In the genomic region with DNA sequence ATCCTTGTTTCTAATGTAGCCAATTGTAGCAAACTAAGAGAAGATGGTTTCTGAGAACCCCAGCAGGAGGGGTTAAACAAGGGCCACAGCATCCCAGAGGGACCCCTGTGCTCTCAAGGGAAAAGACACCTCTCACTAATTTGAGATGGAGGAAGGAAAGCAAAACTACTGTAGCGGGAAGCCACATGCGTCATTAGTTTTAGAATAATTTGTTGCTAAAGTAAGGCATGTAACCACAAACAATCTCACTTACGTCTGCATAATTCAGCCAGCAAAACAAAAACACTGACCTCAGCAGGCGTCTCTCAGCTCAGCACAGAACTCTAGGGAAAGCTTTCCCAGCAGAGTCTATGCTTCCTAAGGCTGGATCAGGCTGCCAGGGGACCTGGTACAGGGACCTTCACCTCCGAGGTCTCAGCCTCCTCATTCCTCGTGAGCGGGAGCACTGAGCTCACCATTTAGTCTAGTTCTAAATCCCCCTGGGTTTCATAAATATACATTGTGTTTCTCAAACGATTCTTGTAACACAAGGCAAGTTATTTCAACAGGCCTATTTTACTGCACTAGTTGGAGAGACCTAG, we compare ENCODE assay signal across 16 mouse cellular contexts. TPM values are rescaled to one million over a fixed set of nuclear protein-coding genes. Genes with fewer than 3 reads are reported as not detected.
DNase-seq lines count a peak whose midpoint lies in the region; ATAC-seq and TF ChIP-seq lines count a peak whose summit lies in the region.
"Had no signal": no experiment of that assay in that cellular context is flagged by ENCODE, and none has a peak within 500 bp of the region (broad histone marks: within the 10 kb centered on the region; RNA-seq: fewer than 3 reads in every experiment).

No protein-coding gene starts in this region.

- peak overlapping the region; percentile 60 for H3K27ac ChIP-seq in limb, embryonic 12.5 days
- no peak overlapping the region for H3K27ac ChIP-seq in limb, embryonic 10.5 days
- H3K27ac ChIP-seq in kidney, postnatal 0 days, result peak overlapping the region; percentile 54; the same call in 1 of the 2 replicates
- peak overlapping the region; percentile 5; the same call in 1 of the 2 replicates for H3K27ac ChIP-seq in small intestine, adult 2 months (ENCODE audit: insufficient read depth, low read depth, low read length)
- peak overlapping the region; percentile 35; the same call in 1 of the 2 replicates for H3K27ac ChIP-seq in stomach, postnatal 0 days (replicated peaks)
- H3K27ac ChIP-seq: forebrain, embryonic 15.5 days; liver, embryonic 14.5 days; midbrain, embryonic 12.5 days had no signal

- H3K9me3 ChIP-seq in limb, embryonic 12.5 days, result peaks cover 12% of the 10 kb centered on the region
- no peaks in the 10 kb centered on the region for H3K9me3 ChIP-seq in limb, embryonic 10.5 days (replicated peaks)
- H3K9me3 ChIP-seq in kidney, postnatal 0 days (replicated peaks; ENCODE audit: low read length), result no peaks in the 10 kb centered on the region
- no peaks in the 10 kb centered on the region for H3K9me3 ChIP-seq in stomach, postnatal 0 days (ENCODE audit: control insufficient read depth, low read length)
- H3K9me3 ChIP-seq: forebrain, embryonic 15.5 days; midbrain, embryonic 12.5 days had no signal

- DNase-seq in limb, embryonic 10.5 days (ENCODE audit: low spot score), result no peak
- no peak for DNase-seq in kidney, postnatal 0 days (ENCODE audit: low spot score)
- DNase-seq in stomach, postnatal 0 days (ENCODE audit: low spot score), result no peak
- no peak for DNase-seq in gastrocnemius, postnatal 4 days (ENCODE audit: low spot score in 2 of 2)
- no peak for DNase-seq in lung, postnatal 14 days
- no peak for DNase-seq in urinary bladder, postnatal 14 days (ENCODE audit: low spot score)
- DNase-seq: adrenal gland, postnatal 25 days; cerebellum, postnatal 25 days; heart, postnatal 4 days; thymus, postnatal 25 days had no signal

- ATAC-seq in limb, embryonic 12.5 days (ENCODE audit: insufficient number of reproducible peaks, insufficient read depth, low FRiP score, low TSS enrichment, low read depth), result no peak
- no peak for ATAC-seq in kidney, postnatal 0 days (replicated peaks; ENCODE audit: low FRiP score, low read depth)
- no peak for ATAC-seq in stomach, postnatal 0 days (ENCODE audit: low FRiP score, low TSS enrichment)
- ATAC-seq: forebrain, embryonic 15.5 days had no signal

- TF ChIP-seq POLR2A in small intestine, adult 2 months (IDR thresholded peaks at IDR 0.05; ENCODE audit: low read depth, low read length), result no peak

- H3K9ac ChIP-seq in limb, embryonic 12.5 days (replicated peaks), result no peak overlapping the region
- no peak overlapping the region for H3K9ac ChIP-seq in kidney, postnatal 0 days (ENCODE audit: low read depth, low read length)
- H3K9ac ChIP-seq in stomach, postnatal 0 days (ENCODE audit: low read length), result no peak overlapping the region
- H3K9ac ChIP-seq: forebrain, embryonic 15.5 days; heart, embryonic 12.5 days; liver, embryonic 14.5 days; midbrain, embryonic 12.5 days had no signal

- no peak overlapping the region for H3K4me2 ChIP-seq in limb, embryonic 12.5 days
- no peak overlapping the region for H3K4me2 ChIP-seq in kidney, postnatal 0 days (ENCODE audit: low read length)
- H3K4me2 ChIP-seq in stomach, postnatal 0 days (replicated peaks; ENCODE audit: low read depth), result no peak overlapping the region
- H3K4me2 ChIP-seq: forebrain, embryonic 15.5 days; heart, embryonic 12.5 days; midbrain, embryonic 12.5 days had no signal

- 0 out of 2 replicates have a peak, but pooled peaks cover under 1% of the 10 kb centered on the region for H3K36me3 ChIP-seq in limb, embryonic 12.5 days
- no peaks in the 10 kb centered on the region for H3K36me3 ChIP-seq in limb, embryonic 10.5 days
- H3K36me3 ChIP-seq in kidney, postnatal 0 days (ENCODE audit: insufficient read depth, low read length), result no peaks in the 10 kb centered on the region
- no peaks in the 10 kb centered on the region for H3K36me3 ChIP-seq in small intestine, adult 2 months (ENCODE audit: control insufficient read depth, insufficient read depth, low read length)
- H3K36me3 ChIP-seq in stomach, postnatal 0 days (ENCODE audit: control insufficient read depth, insufficient read depth, low read length), result no peaks in the 10 kb centered on the region
- H3K36me3 ChIP-seq: forebrain, embryonic 15.5 days; heart, embryonic 12.5 days; midbrain, embryonic 12.5 days had no signal

- H3K27me3 ChIP-seq in limb, embryonic 12.5 days, result no peaks in the 10 kb centered on the region
- H3K27me3 ChIP-seq in limb, embryonic 10.5 days (ENCODE audit: low read depth, poor library complexity, severe bottlenecking), result no peaks in the 10 kb centered on the region
- no peaks in the 10 kb centered on the region for H3K27me3 ChIP-seq in kidney, postnatal 0 days (ENCODE audit: insufficient read depth, low read length)
- no peaks in the 10 kb centered on the region for H3K27me3 ChIP-seq in small intestine, adult 2 months (ENCODE audit: control insufficient read depth, insufficient read depth, low read length)
- no peaks in the 10 kb centered on the region for H3K27me3 ChIP-seq in stomach, postnatal 0 days (ENCODE audit: control insufficient read depth, insufficient read depth, low read length)
- H3K27me3 ChIP-seq: forebrain, embryonic 15.5 days; heart, embryonic 12.5 days; midbrain, embryonic 12.5 days had no signal

- 60% methylated on average over 8 of the region's 8 CpGs for WGBS in limb, embryonic 12.5 days
- 77% methylated on average over 8 of the region's 8 CpGs for WGBS in limb, embryonic 10.5 days
- 33% methylated on average over 8 of the region's 8 CpGs for WGBS in kidney, postnatal 0 days
- WGBS in small intestine, adult 2 months, result 72% methylated on average over 8 of the region's 8 CpGs
- 48% methylated on average over 8 of the region's 8 CpGs for WGBS in stomach, postnatal 0 days

- no peak for TF ChIP-seq CTCF in kidney, postnatal 0 days (IDR thresholded peaks at IDR 0.05; ENCODE audit: low read depth)
- no peak for TF ChIP-seq CTCF in small intestine, adult 2 months (IDR thresholded peaks at IDR 0.05; ENCODE audit: extremely low read depth, insufficient read length, insufficient replicate concordance, low read depth, low read length)
- no peak for TF ChIP-seq CTCF in stomach, postnatal 0 days (IDR thresholded peaks at IDR 0.05; ENCODE audit: low read depth)

- H3K4me1 ChIP-seq in limb, embryonic 12.5 days (replicated peaks), result peaks cover 7% of the 10 kb centered on the region
- peaks cover 9% of the 10 kb centered on the region for H3K4me1 ChIP-seq in limb, embryonic 10.5 days
- H3K4me1 ChIP-seq in kidney, postnatal 0 days (replicated peaks; ENCODE audit: insufficient read depth, low read length), result 0 out of 2 replicates have a peak, but pooled peaks cover 6% of the 10 kb centered on the region
- no peaks in the 10 kb centered on the region for H3K4me1 ChIP-seq in small intestine, adult 2 months (ENCODE audit: control insufficient read depth, insufficient read depth, insufficient read length, low read length)
- no peaks in the 10 kb centered on the region for H3K4me1 ChIP-seq in stomach, postnatal 0 days (replicated peaks; ENCODE audit: control insufficient read depth, insufficient read depth)
- H3K4me1 ChIP-seq: forebrain, embryonic 15.5 days; midbrain, embryonic 12.5 days had no signal

- no peak overlapping the region for H3K4me3 ChIP-seq in limb, embryonic 12.5 days (replicated peaks)
- no peak overlapping the region for H3K4me3 ChIP-seq in limb, embryonic 10.5 days
- H3K4me3 ChIP-seq in kidney, postnatal 0 days (replicated peaks; ENCODE audit: low read depth, low read length), result no peak overlapping the region
- no peak overlapping the region for H3K4me3 ChIP-seq in small intestine, adult 2 months (ENCODE audit: low read depth, low read length)
- H3K4me3 ChIP-seq in stomach, postnatal 0 days (ENCODE audit: low read depth, low read length), result no peak overlapping the region
- H3K4me3 ChIP-seq: forebrain, embryonic 15.5 days; heart, embryonic 12.5 days; midbrain, embryonic 12.5 days had no signal

- no peak for TF ChIP-seq EP300 in stomach, postnatal 0 days (optimal IDR thresholded peaks at IDR 0.05)

RNA-seq across cellular contexts. Expression of gene Dnah17, which starts 26.1 kb away (rescaled TPM):
- polyA plus RNA-seq in limb, embryonic 12.5 days (2016; fragmentation: Nextera tagmentation; extraction: Ambion mirVana), result 0.24 and 0.25 TPM in 2 replicates
- 0.23 and 0.24 TPM in 2 replicates for polyA plus RNA-seq in limb, embryonic 10.5 days (2016; fragmentation: Nextera tagmentation; extraction: Ambion mirVana)
- polyA plus RNA-seq in kidney, postnatal 0 days (2015; fragmentation: Nextera tagmentation; extraction: Ambion mirVana), result 0.08 and 0.12 TPM in 2 replicates
- 0.04 and 0.14 TPM in 2 replicates for polyA plus RNA-seq in small intestine, adult 2 months (2012; rRNA removed)
- polyA plus RNA-seq in stomach, postnatal 0 days (2015; fragmentation: Nextera tagmentation; extraction: Ambion mirVana), result 0.04 and 0.06 TPM in 2 replicates
- total RNA-seq in gastrocnemius, postnatal 4 days (2021), result under 1 TPM; 0.05 to 0.10 TPM
